Mouse (Mus musculus) myocyte (in vitro differentiated cells): Measurements from ENCODE around the gene Lsm4.

Experiments
- CEBPB ChIP-seq: IDR thresholded peaks from 2 replicates; pipeline ENCODE4 v1.6.1; 2011; ENCODE audit warnings: mild to moderate bottlenecking, moderate library complexity; ENCODE audit not compliant: poor library complexity, insufficient read depth, severe bottlenecking
- MAX ChIP-seq: IDR thresholded peaks from one replicate; pipeline ENCODE4 v1.6.1; 2011; ENCODE audit warnings: low read depth, mild to moderate bottlenecking, control low read depth
- MYOG ChIP-seq, 3 experiments: IDR thresholded peaks; one replicate each; pipeline ENCODE4 v1.6.1; 2011; ENCODE audit warnings: control low read depth in 2 of 3, low read depth in 2 of 3, mild to moderate bottlenecking in 2 of 3; ENCODE audit not compliant: insufficient read length in 2 of 3, control insufficient read depth in 1 of 3, insufficient read depth in 1 of 3
- POLR2A ChIP-seq: IDR thresholded peaks from one replicate; pipeline ENCODE4 v1.6.1; 2011; ENCODE audit warnings: low read depth, mild to moderate bottlenecking, control low read depth, moderate library complexity; ENCODE audit not compliant: insufficient read length
- POLR2AphosphoS2 ChIP-seq: IDR thresholded peaks from one replicate; pipeline ENCODE4 v1.6.1; 2011; ENCODE audit warnings: low read depth, control low read depth; ENCODE audit not compliant: insufficient read length
- REST ChIP-seq: IDR thresholded peaks from one replicate; pipeline ENCODE4 v1.6.1; 2011; ENCODE audit warnings: mild to moderate bottlenecking, control low read depth, moderate library complexity; ENCODE audit not compliant: insufficient read depth, insufficient read length
- SRF ChIP-seq: IDR thresholded peaks from one replicate; pipeline ENCODE4 v1.6.1; 2011; ENCODE audit warnings: low read depth; ENCODE audit not compliant: control insufficient read depth, insufficient read length
- USF1 ChIP-seq: IDR thresholded peaks from one replicate; pipeline ENCODE4 v1.6.1; 2011; ENCODE audit warnings: low read depth, mild to moderate bottlenecking, control low read depth, moderate library complexity

DNA sequence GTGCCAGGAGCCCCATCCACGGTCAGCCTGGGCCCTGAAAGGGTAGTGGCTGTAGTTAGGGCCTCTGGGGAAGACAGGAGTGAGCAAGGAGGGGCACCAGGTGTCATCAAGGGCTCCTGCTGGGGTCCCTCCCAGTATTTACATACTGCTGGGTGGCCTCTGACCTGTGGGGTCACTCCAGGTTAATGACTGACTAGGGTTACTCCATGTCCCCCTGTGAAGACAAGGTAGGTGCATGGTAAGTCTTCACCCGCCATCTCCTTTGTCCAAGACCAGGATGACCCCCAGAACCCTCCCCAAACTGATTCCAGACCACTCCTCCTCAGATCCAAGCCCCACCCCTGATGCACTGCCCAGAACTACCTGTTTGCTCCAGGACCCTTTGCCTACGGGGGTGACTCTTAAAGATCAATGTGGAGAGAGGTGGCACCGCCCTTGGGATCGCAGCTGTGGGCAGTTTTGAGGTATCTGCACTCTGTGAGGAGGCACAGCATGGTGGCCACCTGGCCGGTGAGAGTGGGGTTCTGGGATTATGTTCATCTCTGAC, 40.6 kb upstream of the Lsm4 start, which contains the start of gene Gdf15:
- TF ChIP-seq POLR2A: no peak
- TF ChIP-seq CEBPB: no peak
- TF ChIP-seq MAX: no peak
- no peak for TF ChIP-seq MYOG (IDR thresholded peaks at IDR 0.05; ENCODE audit: control insufficient read depth in 1 of 3, insufficient read depth in 1 of 3, insufficient read length in 2 of 3, low read depth in 2 of 3)
- TF ChIP-seq USF1: no peak
- no peak for TF ChIP-seq POLR2AphosphoS2
- TF ChIP-seq SRF: no peak
- no peak for TF ChIP-seq REST
